Mouse (Mus musculus) cerebellum, adult 11-12 months (tissue): ENCODE data around the gene Plk3.

Experiments
- DNase-seq: peaks from one replicate; pipeline ENCODE4 v3.0.0; 2022

The Plk3 gene

DNA sequence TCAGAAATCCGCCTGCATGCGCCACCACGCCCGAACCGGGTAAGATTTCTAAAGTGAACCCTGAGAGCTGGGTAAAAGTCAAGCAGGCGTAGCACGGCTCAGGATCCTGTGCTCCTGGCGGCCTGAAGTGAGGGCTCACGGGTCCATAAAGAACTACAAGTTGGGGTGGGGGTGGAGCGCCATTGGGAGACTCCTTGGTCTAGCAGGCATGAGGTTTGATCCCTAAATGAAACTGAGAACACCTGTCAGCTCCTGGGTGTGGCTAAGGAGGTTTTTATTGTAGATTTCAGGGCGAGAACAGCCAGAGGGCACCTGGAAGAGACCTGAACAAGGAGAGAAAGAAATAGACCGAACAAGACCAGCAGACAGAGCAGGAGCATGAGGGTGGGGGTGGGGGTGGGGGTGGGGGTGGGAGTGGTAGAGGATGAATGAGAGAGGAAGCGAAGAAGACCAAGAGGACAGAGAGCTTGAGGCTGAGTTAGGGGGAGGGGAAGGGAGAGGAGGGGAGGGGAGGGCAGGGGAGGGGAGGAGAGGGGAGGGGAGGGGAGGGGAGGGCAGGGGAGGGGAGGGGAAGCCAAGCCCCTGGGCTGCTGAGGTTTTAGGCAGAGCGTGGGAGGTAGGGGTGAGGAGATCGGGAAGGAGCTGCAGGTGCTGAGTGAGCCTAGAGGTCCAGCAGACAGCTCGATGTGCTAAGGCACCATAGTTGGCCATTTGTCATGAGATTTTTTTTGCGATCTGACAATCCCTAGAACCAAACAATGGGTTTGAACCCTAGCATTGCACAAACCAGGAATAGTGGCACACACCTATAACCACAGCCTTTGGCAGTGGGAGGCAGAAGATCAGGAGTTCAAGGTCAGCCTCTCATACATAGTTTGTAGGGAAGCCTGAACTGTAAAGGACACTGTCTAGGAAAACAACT lies 4.8 kb upstream of the Plk3 start:
- DNase-seq: no peak

- no peak for DNase-seq
Measured at GRCm38 (mm10) chr4:117136034-117136433, 2.3 kb upstream of the Plk3 start.

GRCm38 (mm10) chr4:117134601-117134995 lies 835 bp upstream of the Plk3 start:
- no peak for DNase-seq

GRCm38 (mm10) chr4:117133366-117133796 lies 382 bp downstream of the Plk3 start:
- no peak for DNase-seq

DNA sequence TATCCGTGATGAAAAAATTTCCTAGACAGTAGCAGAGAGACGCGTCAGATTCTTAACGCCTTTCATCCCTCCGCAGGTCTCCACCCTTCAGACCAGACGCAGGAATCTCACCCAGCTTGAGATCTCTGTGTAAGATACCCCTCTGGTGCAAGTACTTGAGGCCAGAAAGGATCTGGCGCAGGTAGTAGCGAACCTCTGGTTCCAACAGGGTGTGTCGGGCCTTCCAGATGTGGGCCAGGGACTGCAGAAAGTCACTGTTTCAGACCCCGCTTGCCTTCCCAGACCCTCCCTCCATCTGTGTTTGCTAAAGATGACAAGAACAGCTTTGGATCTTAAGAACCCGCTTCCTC lies 994 bp downstream of the Plk3 start:
- DNase-seq: no peak

- DNase-seq: no peak
Measured at GRCm38 (mm10) chr4:117131890-117132793, 1.6 kb downstream of the Plk3 start.

- DNase-seq: no peak
Measured at GRCm38 (mm10) chr4:117131198-117131597, 2.6 kb downstream of the Plk3 start.

GRCm38 (mm10) chr4:117130790-117131189 lies 3.0 kb downstream of the Plk3 start:
- DNase-seq: no peak

DNA sequence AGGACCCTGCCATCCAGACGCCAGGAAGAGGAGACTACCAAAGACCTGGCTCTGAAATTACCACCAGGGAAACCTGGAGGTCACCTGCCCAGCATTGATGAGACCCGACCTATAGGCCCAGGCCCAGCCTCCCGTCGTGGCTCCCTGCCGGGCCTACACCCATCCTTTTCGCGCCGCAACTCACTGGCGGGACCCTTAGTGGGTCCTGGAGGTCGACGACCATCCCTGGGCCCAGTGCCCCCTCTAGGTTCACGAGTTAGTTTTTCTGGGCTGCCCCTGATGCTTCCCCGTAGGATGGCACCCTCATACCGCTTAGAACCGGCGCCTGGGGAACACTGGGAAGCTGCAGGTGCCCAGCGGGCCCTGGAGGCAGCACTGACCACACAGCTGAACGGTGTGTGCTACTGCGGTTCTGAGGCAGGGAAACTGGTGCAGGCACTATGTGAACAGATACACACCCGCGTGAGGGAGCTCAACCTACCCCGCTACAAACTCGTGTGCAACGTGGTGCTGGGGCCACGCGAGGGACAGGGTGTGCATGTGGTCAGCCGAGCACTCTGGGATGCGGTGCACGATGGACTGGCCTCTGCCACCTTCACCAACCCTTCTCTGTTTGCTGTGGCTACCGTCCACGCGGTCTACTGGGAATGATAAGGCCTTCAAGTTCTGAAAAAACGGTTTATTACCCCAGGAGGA lies 5.6 kb downstream of the Plk3 start:
- DNase-seq: no peak

- no peak for DNase-seq
Measured at GRCm38 (mm10) chr4:117126675-117127290, 7.0 kb downstream of the Plk3 start, which contains the start of gene Tctex1d4. TSS of gene Tctex1d4 (plus strand) at chr4:117126794.

DNA sequence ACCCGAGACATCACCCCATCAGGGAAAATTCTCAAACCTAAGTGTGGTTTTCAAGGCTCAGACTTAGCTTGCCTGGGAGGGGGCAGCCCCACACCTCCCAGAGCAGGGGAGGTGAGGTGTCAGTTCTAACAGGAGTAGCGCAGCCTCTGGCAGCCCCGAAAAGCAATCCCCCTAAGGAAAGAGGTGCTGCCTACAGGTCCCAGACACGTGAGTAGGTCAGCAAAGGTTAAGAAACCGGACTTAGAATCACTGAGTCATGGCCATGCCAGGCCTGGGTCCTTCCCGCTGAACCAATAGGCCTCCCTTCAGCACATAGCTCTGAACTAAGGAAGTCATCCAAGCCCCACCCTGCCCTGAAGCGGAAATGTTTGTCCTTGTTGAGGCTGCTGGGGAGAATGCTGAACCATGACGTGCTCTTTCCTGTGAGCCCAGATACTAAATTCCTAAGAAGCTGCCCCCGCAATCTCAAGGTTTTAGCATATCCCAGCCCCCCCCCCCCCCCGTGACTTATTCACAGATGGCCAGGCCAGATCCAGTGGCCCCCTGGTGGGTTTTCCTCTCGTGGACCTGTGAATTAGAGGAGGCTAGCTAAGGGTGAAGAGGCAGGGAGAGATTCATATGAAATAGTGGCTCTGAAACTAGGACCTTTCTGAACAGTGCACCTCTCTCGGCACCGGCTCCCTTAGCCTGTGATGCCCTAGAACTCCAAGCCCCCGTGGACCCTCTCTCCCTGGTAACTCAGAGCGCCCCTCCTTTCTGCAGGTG lies 7.7 kb downstream of the Plk3 start:
- DNase-seq: peak; percentile 30

- peak; percentile 60 for DNase-seq
Measured at GRCm38 (mm10) chr4:117125348-117125909, 8.3 kb downstream of the Plk3 start, which contains the start of gene Btbd19. TSS of gene Btbd19 (minus strand) at chr4:117125725.

DNA sequence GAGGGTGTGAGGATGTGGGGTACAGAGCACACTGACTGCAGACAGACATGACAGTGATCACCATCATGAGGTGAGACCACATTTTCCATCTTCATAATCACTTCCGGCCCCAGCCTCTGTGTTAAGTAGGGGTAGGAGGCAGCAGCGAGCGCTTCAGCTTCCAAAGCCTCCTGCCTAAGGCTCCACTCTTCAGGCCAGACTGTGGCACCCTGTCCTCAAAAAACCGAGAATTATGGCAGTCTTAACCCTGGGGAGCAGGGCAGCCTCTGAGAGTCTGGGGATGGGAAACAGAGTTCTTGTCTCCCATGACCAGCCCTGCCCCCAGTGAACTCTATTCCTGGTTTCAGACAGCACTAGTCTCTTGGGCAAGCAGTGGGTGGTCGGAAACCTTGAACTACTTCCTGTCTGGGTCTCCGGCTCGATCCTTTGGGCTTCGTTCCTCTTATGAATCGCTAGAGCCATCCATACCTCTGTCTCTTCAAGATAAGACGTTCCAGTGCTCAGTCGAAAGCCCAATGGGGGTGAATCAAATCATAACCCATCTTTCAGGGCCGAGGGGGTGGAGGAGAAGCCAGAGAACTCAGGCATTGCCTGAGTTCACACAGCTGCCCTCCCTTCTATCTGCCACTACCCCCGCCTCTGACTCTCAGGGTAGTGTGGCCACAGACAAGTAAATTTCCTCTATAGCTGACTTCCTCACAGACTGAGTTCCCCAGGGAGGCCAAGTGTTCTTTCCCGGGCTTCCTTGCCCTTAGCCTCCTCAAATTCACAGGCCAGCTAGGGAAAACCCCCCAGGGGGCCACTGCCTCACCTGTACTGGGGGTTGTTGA lies 9.0 kb downstream of the Plk3 start:
- DNase-seq: no peak

DNA sequence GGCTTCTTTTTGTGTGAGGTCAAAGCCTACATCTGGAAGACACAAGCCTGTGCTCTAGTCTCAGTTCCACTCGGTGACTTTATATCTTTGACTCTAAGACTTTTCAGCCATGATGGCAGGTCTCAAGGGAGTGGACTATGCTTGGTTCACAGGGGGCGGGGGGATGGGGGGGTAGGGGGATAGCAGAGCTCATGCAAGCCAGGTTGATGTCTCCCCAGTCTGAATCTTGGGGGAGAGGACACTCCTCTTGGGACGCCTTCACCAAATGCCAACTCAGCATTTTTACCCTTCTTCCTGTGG lies 9.6 kb downstream of the Plk3 start:
- no peak for DNase-seq

DNA sequence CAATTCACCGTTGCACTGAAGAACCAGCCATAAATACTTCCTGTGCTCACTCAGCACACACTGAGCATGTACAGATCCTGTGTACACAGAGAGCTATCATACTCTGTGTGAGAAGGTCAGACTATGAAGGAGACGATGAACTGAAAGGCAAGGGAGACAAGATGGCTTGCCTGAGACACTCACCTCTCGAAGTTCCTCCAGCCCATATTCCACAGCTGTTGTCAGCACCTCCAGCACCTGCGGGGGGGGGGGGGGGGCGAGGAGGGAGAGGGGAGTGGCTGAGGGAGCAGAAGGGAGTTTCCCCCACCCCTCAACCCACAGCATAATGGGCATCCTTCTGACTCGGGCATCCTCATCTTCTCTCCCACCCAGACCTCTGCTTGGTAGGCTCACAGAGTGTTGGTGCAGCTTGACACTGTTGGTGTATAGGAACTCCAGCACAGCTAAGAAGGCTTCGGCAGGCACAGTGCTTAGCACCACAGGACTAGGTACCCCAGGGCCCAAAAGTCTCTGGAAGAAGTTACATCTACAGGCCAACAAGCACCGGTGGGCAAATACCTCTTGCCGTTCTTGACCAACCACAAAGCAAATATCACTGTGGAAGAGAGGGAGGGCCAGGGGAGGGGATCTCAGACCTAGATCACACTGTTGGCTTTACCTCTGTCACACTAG lies 10.1 kb downstream of the Plk3 start:
- no peak for DNase-seq

GRCm38 (mm10) chr4:117122209-117122608 lies 11.6 kb downstream of the Plk3 start:
- DNase-seq: peak; percentile 30

DNA sequence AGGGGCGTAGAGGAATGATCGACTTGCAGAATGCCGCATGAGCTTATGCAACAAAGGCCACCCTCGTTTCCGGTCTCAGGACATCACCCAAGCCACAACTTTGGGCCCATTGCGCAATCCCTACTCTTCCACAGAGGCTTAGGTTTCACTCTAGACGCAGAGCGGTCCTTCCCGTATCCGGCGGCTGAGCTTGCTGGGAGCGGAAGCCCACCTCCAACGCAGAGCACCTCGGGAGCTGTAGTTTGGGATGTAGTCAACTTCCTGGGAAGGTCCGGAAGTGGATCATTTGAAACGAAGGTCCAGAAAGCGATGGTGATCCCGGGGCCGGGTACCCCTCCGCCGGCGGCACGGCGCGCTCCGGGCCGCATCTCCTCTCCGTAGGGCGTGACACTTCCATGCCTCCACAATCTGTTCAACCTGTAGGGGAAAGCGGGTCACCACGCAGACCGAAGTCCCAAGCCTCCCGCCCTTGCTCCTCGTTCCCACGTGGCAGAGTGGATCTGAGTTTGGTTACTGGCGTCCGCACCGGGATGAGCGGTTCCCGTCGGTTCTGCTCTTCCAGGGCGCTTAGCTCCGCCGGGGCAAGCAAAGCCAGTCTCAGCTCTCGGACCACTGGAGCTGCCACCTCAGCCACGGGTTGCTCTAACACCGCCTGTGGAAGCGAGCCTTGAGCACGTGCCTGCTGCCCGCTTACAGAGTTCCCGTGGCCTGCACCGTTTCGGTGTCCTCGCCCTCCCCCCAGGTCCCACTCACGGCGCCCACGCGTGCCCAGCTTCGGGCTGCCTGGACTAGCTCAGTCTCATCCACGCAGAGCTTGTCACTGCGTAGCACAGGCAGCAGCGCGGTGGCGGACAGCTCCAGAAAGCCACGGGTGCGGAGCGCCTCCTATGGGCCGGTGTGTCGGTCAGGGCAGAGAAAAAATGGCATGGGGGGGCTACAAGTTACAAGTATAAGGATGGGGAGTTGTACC lies 13.0 kb downstream of the Plk3 start:
- peak; percentile 94 for DNase-seq

DNA sequence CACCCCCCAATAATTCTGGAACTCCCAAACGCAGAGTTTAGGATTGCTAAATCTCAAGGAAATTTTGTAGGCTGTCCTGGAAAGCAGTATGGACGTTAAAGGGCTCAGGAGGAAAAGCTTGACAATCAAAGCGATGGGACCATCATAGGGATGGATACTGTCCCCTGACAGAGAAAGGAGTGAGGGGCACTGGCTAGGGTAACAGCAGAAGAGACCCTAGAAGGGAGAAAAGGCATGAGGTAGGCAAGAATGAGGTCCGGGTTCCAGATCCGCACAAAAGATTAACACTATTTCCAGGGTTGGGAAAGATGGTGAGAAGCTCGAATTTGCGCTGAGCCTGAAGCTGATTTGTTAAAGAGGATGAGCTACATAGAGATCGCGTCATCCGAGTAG lies 13.7 kb downstream of the Plk3 start:
- DNase-seq: no peak

- DNase-seq: peak; percentile 31
Measured at GRCm38 (mm10) chr4:117119636-117120035, 14.1 kb downstream of the Plk3 start.
